Mouse (Mus musculus) thymus, adult 2 months (tissue): ENCODE measurements around the gene Cyb561d2. TPM values are rescaled to one million over a fixed set of nuclear protein-coding genes. Genes with fewer than 3 reads are reported as not detected.

Source experiments
- DNase-seq: peaks from one replicate; pipeline ENCODE4 v3.0.0; 2021
- H3K27ac ChIP-seq: fragments of 200-500 bp; 2 replicates; pipeline ENCODE4 v1.5.1; 2012; ENCODE audit warnings: low read length, control low read depth; ENCODE audit not compliant: control insufficient read depth, insufficient read depth
- H3K27me3 ChIP-seq: fragments of 200-500 bp; 2 replicates; pipeline ENCODE4 v1.6.1; 2012; ENCODE audit warnings: mild to moderate bottlenecking, low read length, moderate library complexity, mixed read lengths; ENCODE audit not compliant: control insufficient read depth, insufficient read depth
- H3K36me3 ChIP-seq: fragments of 200-500 bp; 2 replicates; pipeline ENCODE4 v1.6.1; 2012; ENCODE audit warnings: mild to moderate bottlenecking, low read length, moderate library complexity; ENCODE audit not compliant: control insufficient read depth, insufficient read depth
- H3K4me1 ChIP-seq: fragments of 200-500 bp; replicated peaks from 2 replicates; pipeline ENCODE4 v1.6.1; 2012; ENCODE audit warnings: low read length; ENCODE audit not compliant: control insufficient read depth, insufficient read depth
- H3K4me3 ChIP-seq: fragments of 200-500 bp; 2 replicates; pipeline ENCODE4 v1.5.1; 2012; ENCODE audit warnings: mild to moderate bottlenecking, low read length, control low read depth, moderate library complexity; ENCODE audit not compliant: control insufficient read depth, insufficient read depth
- CTCF ChIP-seq: fragments of 200-500 bp; IDR thresholded peaks from 2 replicates; pipeline ENCODE4 v1.5.1; 2012; ENCODE audit warnings: mild to moderate bottlenecking, control low read depth, low read length, moderate library complexity, borderline replicate concordance; ENCODE audit not compliant: control insufficient read depth, poor library complexity, insufficient read depth; ENCODE audit errors: extremely low read depth
- POLR2A ChIP-seq: fragments of 200-500 bp; IDR thresholded peaks from 2 replicates; pipeline ENCODE4 v1.6.1; 2012; ENCODE audit warnings: mild to moderate bottlenecking, low read length, control low read depth, moderate library complexity; ENCODE audit not compliant: control insufficient read depth, poor library complexity, insufficient read depth; ENCODE audit errors: extremely low read depth
- WGBS: fragments of 180-500 bp; shearing (Covaris S2); methylation state at CpG from one replicate; pipeline ENCODE4 v1.1.7; 2018; 5-methylcytosine and 5-hydroxymethylcytosine counted together
- polyA plus RNA-seq: library from polyadenylated mRNA; depleted of rRNA; stranded (reverse); fragments of >200 nt; gene quantifications from 2 replicates; pipeline ENCODE4 v1.2.3, GENCODE M21; 2012

The Cyb561d2 gene
- polyA plus RNA-seq, 1 experiment, result 84.3 TPM

DNA sequence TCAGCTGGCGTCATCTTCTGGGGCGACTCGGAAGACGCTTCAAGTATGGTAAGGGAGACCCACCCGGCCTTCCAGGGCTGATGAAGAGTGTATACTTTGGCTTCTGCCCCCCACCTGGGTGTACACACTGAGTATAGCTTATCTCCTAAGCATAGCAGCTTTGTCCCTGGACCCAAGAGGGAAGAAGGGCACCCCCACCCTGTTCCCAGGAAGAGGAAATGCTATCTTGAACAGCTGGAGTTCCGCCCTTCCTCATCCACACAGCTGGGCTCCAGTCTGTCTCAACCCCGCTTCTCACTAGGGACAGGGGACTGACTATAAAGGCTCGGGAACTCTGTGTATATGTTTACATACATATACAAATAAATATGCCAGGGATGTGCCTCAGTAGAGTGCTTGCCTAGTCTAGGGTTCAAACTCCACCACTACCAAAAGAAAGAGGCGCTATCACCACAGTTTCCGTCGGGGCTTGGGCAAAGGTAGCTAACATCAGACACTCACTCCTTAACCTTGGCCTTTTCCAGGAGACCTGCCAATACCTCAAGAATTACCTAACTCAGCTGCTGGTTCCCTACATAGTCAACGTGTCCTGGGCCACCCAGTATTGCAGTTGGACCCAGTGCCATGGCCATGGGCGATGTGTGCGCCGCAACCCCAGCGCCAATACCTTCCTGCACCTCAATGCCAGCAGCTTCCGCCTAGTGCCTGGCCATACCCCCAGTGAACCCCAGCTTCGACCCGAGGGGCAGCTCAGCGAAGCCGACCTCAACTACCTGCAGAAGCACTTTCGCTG lies 29.7 kb upstream of the Cyb561d2 start:
- H3K4me3 ChIP-seq, result no peak overlapping the region

DNA sequence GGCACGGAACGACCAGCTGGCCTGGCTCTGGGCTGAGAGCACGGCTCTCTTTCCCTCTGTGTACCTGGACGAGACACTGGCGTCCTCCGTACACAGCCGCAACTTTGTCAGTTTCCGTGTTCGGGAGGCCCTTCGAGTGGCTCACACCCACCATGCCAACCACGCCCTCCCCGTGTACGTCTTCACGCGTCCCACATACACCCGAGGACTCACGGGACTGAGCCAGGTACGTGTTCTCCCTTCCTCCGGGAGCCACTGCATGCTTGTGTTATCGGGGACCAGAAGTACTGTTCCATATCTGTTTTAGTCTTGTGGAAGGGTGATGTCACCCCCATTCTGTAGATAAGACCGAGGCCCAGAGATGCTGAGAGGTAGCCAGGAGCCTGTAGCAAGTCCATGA lies 28.9 kb upstream of the Cyb561d2 start:
- Histone ChIP-seq H3K27me3 (no peaks in the 10 kb centered on the region), H3K27ac (no peak overlapping the region), H3K4me3 (no peak overlapping the region), H3K4me1 (peaks cover 22% of the 10 kb centered on the region), H3K36me3 (no peaks in the 10 kb centered on the region)
- no peak for TF ChIP-seq POLR2A
- no peak for TF ChIP-seq CTCF
- DNase-seq, result no peak
- 97% methylated on average over 21 of the region's 21 CpGs for WGBS

More for the DNA sequence above, 29.7 kb upstream of the Cyb561d2 start:
- 93% methylated on average over 22 of the region's 22 CpGs for WGBS
- peaks cover 22% of the 10 kb centered on the region for H3K4me1 ChIP-seq
- no peak for TF ChIP-seq POLR2A
- TF ChIP-seq CTCF, result no peak
- no peaks in the 10 kb centered on the region for H3K36me3 ChIP-seq
- H3K27ac ChIP-seq, result no peak overlapping the region
- H3K27me3 ChIP-seq, result no peaks in the 10 kb centered on the region
- DNase-seq, result no peak

DNA sequence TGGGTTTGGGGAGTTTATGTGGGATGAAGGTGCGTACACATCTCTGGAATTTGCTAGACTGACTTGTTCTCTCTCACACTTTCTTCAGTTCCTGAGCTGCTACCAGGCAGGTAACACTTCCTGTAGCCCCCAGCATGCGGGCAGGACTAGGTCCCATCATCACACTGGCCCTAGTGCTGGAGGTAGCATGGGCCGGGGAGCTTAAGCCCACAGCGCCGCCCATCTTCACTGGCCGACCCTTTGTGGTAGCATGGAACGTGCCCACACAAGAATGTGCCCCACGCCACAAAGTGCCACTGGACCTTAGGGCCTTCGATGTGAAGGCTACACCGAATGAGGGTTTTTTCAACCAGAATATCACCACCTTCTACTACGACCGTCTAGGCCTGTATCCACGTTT lies 28.0 kb upstream of the Cyb561d2 start:
- Histone ChIP-seq H3K36me3 (no peaks in the 10 kb centered on the region; the same call in 1 of the 2 replicates), H3K27me3 (no peaks in the 10 kb centered on the region), H3K4me1 (peaks cover 28% of the 10 kb centered on the region), H3K4me3 (peak overlapping the region; percentile 13; the same call in 1 of the 2 replicates), H3K27ac (no peak overlapping the region)
- no peak for TF ChIP-seq CTCF
- TF ChIP-seq POLR2A, result no peak
- 80% methylated on average over 13 of the region's 13 CpGs for WGBS
- DNase-seq, result no peak

DNA sequence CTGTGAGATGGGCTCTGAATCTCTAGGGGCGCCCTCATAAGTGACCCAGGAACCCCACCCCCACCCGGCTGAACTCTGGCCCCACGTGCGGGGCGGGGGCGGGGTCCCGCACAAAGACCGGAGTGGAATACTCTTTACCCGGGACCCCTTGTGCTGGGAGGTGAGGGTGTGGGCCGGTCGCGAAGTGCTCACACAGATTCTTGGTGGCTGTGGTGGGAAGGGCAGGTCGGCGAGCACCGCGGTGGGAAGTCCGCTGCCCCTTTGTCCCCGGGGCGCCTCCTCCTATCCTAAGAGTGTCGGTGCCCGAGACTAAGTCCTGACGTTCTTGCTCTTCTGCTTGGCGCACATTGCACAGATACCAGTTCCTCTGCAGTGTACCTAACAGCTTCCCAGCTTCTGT lies 27.3 kb upstream of the Cyb561d2 start:
- Histone ChIP-seq H3K27ac (no peak overlapping the region), H3K27me3 (no peaks in the 10 kb centered on the region), H3K36me3 (no peaks in the 10 kb centered on the region; the same call in 1 of the 2 replicates), H3K4me1 (peaks cover 29% of the 10 kb centered on the region), H3K4me3 (peak overlapping the region; percentile 85)
- TF ChIP-seq POLR2A, result no peak
- 0 out of 2 replicates have a peak, but pooled peaks have one; percentile 14 for TF ChIP-seq CTCF
- DNase-seq, result no peak
- WGBS, result under 1% methylated on average over 23 of the region's 23 CpGs

DNA sequence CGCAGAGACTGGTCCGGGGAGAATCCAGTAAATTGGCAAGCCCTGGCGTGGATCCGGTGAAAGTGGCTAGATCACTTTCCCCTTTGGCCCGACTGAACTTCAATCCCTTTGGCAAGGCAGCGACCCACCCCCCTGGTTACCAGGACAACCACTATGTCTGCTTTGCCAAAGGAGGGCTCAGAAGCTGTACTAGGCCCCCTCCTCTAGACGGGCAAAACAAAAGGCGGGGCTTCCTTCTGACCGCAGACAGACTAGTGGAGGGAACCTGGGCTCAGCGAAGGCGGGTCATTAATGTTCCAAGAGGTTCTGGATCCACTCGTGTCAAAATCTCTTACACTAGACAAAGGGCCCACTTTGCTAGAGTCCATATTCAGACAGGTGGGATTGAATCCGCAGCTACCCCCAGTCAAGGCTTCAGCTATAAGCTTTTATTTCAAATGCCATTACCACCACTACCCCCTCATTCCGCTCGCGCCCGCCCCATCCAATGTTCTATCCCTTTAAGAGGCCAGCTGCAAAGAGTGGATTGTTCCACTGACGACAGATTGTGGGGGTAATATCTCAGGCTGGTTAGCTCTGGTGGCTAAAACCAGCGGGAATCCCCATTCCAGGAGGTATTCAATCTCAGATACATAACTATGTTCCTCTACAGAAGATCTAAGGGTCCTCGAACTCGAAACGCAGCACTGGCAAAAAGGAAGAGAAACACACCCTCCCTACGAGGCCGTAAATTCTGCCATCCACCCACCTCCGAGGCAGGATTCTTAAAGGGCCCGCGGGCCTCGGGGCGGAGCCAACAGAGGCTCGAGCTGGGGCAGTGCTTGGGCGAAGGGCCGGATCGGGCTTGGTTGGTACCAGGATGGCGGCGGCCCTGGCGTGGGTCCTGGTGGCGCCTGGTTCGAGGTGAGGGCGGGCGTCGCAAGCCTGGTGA lies 26.6 kb upstream of the Cyb561d2 start:
- Histone ChIP-seq H3K4me3 (peak overlapping the region; percentile 85), H3K27ac (no peak overlapping the region), H3K27me3 (no peaks in the 10 kb centered on the region), H3K36me3 (no peaks in the 10 kb centered on the region; the same call in 1 of the 2 replicates), H3K4me1 (peaks cover 34% of the 10 kb centered on the region)
- no peak for TF ChIP-seq CTCF
- 0 out of 2 replicates have a peak, but pooled peaks have one; percentile 4 for TF ChIP-seq POLR2A
- DNase-seq, result peak; percentile 81
- WGBS, result 1% methylated on average over 41 of the region's 41 CpGs

DNA sequence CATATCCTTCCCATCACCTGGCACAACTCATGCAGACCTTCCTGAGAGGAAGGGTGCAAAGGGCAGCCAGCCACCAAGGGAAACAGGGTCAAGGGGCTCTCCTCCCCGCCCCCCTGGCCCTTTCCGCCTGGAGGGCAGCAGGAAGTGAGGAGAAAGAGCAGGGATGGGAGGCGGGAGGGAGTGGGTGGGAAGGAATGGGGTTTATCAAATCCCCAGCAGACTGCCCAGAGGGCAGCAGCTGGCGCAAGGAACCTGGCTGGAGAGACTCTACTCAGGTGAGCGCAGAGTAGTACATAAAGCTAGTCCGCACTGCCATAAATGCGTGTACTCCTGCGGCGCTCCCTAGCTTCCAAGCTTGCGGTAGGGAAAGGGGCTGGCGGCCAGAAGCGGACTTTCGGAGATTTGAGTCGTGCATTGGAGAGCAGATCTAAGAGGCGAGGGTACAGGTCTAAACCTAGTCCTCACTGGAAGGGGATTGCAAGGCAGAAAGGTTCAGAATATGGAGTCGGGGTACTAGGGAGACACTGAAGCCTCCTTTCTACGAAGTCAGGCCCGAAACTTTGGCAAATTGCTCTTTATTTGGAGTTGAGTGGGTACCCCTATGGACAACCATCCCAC lies 25.8 kb upstream of the Cyb561d2 start, which contains the start of gene Hyal2:
Gene Hyal2, plus strand, starts transcription at position 244 of the 618 bp plus-strand sequence.
- WGBS, result 81% methylated on average over 18 of the region's 18 CpGs
- Histone ChIP-seq H3K4me3 (peak within 1 kb of the TSS; percentile 85), H3K4me1 (peaks cover 34% of the 10 kb centered on the region), H3K36me3 (no peaks in the 10 kb centered on the region; the same call in 1 of the 2 replicates), H3K27me3 (no peaks in the 10 kb centered on the region), H3K27ac (no peak within 1 kb of the TSS)
- no peak for TF ChIP-seq CTCF
- no peak for TF ChIP-seq POLR2A
- DNase-seq, result no peak
